Mouse (Mus musculus): ENCODE measurements around the gene Eif2ak4.

The Eif2ak4 gene

GRCm38 (mm10) chr2:118466601-118467000 lies 78.2 kb downstream of the Eif2ak4 start:
- no peak for DNase-seq

- DNase-seq = no peak
These were observed 79.9 kb downstream of the Eif2ak4 start for GRCm38 (mm10) chr2:118468354-118468753.

- no peak for DNase-seq
These were observed 90.6 kb downstream of the Eif2ak4 start for GRCm38 (mm10) chr2:118478833-118479549.

- peak; percentile 95 for DNase-seq
These were observed 91.1 kb downstream of the Eif2ak4 start, which contains the start of gene Srp14 for GRCm38 (mm10) chr2:118479550-118479909. Gene Srp14, minus strand, starts transcription at chr2:118479711.

GRCm38 (mm10) chr2:118480886-118481285 lies 92.5 kb downstream of the Eif2ak4 start:
- no peak for DNase-seq

GRCm38 (mm10) chr2:118483032-118483431 lies 94.6 kb downstream of the Eif2ak4 start:
- DNase-seq = no peak

GRCm38 (mm10) chr2:118484386-118484898 lies 96.0 kb downstream of the Eif2ak4 start:
- DNase-seq = no peak

- DNase-seq = no peak
These were observed 97.0 kb downstream of the Eif2ak4 start for GRCm38 (mm10) chr2:118485415-118485814.

GRCm38 (mm10) chr2:118486933-118487332 lies 98.5 kb downstream of the Eif2ak4 start:
- DNase-seq = peak; percentile 91

GRCm38 (mm10) chr2:118487806-118488205 lies 99.4 kb downstream of the Eif2ak4 start:
- peak; percentile 78 for DNase-seq

GRCm38 (mm10) chr2:118490241-118491091 lies 102.0 kb downstream of the Eif2ak4 start:
- peak; percentile 94 for DNase-seq

GRCm38 (mm10) chr2:118491281-118491731 lies 102.9 kb downstream of the Eif2ak4 start:
- DNase-seq = peak; percentile 69

- DNase-seq = no peak
These were observed 103.5 kb downstream of the Eif2ak4 start for GRCm38 (mm10) chr2:118491741-118492395.

GRCm38 (mm10) chr2:118495024-118495423 lies 106.6 kb downstream of the Eif2ak4 start:
- no peak for DNase-seq

GRCm38 (mm10) chr2:118497890-118498289 lies 109.5 kb downstream of the Eif2ak4 start:
- DNase-seq = no peak

GRCm38 (mm10) chr2:118498476-118498875 lies 110.1 kb downstream of the Eif2ak4 start:
- no peak for DNase-seq

- peak; percentile 74 for DNase-seq
These were observed 110.9 kb downstream of the Eif2ak4 start for GRCm38 (mm10) chr2:118499135-118499961.

- no peak for DNase-seq
These were observed 111.8 kb downstream of the Eif2ak4 start for GRCm38 (mm10) chr2:118500191-118500590.

- DNase-seq = no peak
These were observed 118.7 kb downstream of the Eif2ak4 start for GRCm38 (mm10) chr2:118507126-118507525.

- DNase-seq = no peak
These were observed 121.4 kb downstream of the Eif2ak4 start for GRCm38 (mm10) chr2:118509688-118510446.
